Mouse (Mus musculus): ENCODE results near the gene Dapk2. TPM values are rescaled to one million over a fixed set of nuclear protein-coding genes. Genes with fewer than 3 reads are reported as not detected.
A peak's percentile ranks its signal among the peaks of the same experiment; 100 is the strongest.
"Not testable (repeated sequence)": the region's sequence is repeated elsewhere in the genome, so short reads cannot be mapped to it uniquely, and the experiment has no call there.

The Dapk2 gene
- polyA plus RNA-seq, 1 experiment from 2014 or later: 6.0 TPM

GRCm38 (mm10) chr9:66281501-66281951 lies 123.5 kb downstream of the Dapk2 start:
- Histone ChIP-seq H3K9me3 (no peaks in the 10 kb centered on the region), H3K36me3 (no peaks in the 10 kb centered on the region), H3K9ac (no peak overlapping the region), H3K27me3 (no peaks in the 10 kb centered on the region), H3K27ac (no peak overlapping the region), H3K4me1 (peaks cover 12% of the 10 kb centered on the region), H3K4me3 (no peak overlapping the region), H3K4me2 (replicated peaks) (no peak overlapping the region)
- no peak for ATAC-seq (ENCODE audit: insufficient number of reproducible peaks, insufficient read depth, low FRiP score, low TSS enrichment)
- 68% methylated on average over 9 of the region's 9 CpGs for WGBS

GRCm38 (mm10) chr9:66282582-66282981 lies 124.6 kb downstream of the Dapk2 start:
- Histone ChIP-seq H3K4me1 (peaks cover 4% of the 10 kb centered on the region; the same call in 1 of the 2 replicates), H3K9ac (no peak overlapping the region), H3K4me2 (replicated peaks) (no peak overlapping the region), H3K36me3 (no peaks in the 10 kb centered on the region), H3K4me3 (no peak overlapping the region), H3K9me3 (no peaks in the 10 kb centered on the region), H3K27ac (no peak overlapping the region), H3K27me3 (no peaks in the 10 kb centered on the region)
- no peak for ATAC-seq (ENCODE audit: insufficient number of reproducible peaks, insufficient read depth, low FRiP score, low TSS enrichment)
- 88% methylated on average over 1 of the region's 1 CpGs for WGBS

- no peak overlapping the region for H3K4me2 ChIP-seq (replicated peaks)
- no peak for ATAC-seq (ENCODE audit: insufficient number of reproducible peaks, insufficient read depth, low FRiP score, low TSS enrichment)
- peaks cover 4% of the 10 kb centered on the region; the same call in 1 of the 2 replicates for H3K4me1 ChIP-seq
- no peak overlapping the region for H3K9ac ChIP-seq
- H3K27ac ChIP-seq: no peak overlapping the region
- H3K36me3 ChIP-seq: no peaks in the 10 kb centered on the region
- H3K27me3 ChIP-seq: no peaks in the 10 kb centered on the region
- H3K4me3 ChIP-seq: no peak overlapping the region
- H3K9me3 ChIP-seq: no peaks in the 10 kb centered on the region
- WGBS: 27% methylated on average over 2 of the region's 2 CpGs
Measured at GRCm38 (mm10) chr9:66283565-66284203, 125.7 kb downstream of the Dapk2 start.

DNA sequence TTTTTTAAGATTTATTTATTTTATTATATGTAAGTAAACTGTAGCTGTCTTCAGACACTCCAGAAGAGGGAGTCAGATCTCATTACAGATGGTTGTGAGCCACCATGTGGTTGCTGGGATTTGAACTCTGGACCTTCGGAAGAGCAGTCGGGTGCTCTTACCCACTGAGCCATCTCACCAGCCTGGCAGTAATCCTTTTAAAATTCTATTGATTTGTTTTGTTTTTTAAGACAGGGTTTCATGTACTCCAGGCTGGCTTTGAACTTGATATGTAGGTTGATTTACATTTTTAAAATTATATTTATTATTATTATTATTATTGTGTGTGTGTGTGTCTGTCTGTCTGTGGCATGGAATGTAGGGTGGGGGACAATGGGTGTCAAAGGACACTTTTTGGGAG lies 127.2 kb downstream of the Dapk2 start:
- WGBS: 90% methylated on average over 2 of the region's 2 CpGs
- not testable (repeated sequence) for H3K9ac ChIP-seq; H3K4me2 ChIP-seq (replicated peaks); H3K4me1 ChIP-seq; H3K27ac ChIP-seq; H3K4me3 ChIP-seq; H3K9me3 ChIP-seq; H3K36me3 ChIP-seq; H3K27me3 ChIP-seq; ATAC-seq (ENCODE audit: insufficient number of reproducible peaks, insufficient read depth, low FRiP score, low TSS enrichment)

GRCm38 (mm10) chr9:66285901-66286300 lies 127.9 kb downstream of the Dapk2 start:
- Histone ChIP-seq H3K9me3 (no peaks in the 10 kb centered on the region), H3K27me3 (no peaks in the 10 kb centered on the region), H3K27ac (no peak overlapping the region), H3K9ac (no peak overlapping the region), H3K36me3 (no peaks in the 10 kb centered on the region), H3K4me1 (peaks cover 4% of the 10 kb centered on the region; the same call in 1 of the 2 replicates), H3K4me3 (no peak overlapping the region), H3K4me2 (replicated peaks) (no peak overlapping the region)
- ATAC-seq (ENCODE audit: insufficient number of reproducible peaks, insufficient read depth, low FRiP score, low TSS enrichment): no peak
- 25% methylated on average over 7 of the region's 7 CpGs for WGBS

GRCm38 (mm10) chr9:66290727-66291126 lies 132.7 kb downstream of the Dapk2 start:
- Histone ChIP-seq H3K4me1 (peaks cover 8% of the 10 kb centered on the region; the same call in 1 of the 2 replicates), H3K4me2 (replicated peaks) (no peak overlapping the region), H3K9me3 (no peaks in the 10 kb centered on the region), H3K9ac (no peak overlapping the region), H3K27me3 (no peaks in the 10 kb centered on the region), H3K27ac (no peak overlapping the region), H3K4me3 (no peak overlapping the region), H3K36me3 (no peaks in the 10 kb centered on the region)
- WGBS: 77% methylated on average over 2 of the region's 2 CpGs
- ATAC-seq (ENCODE audit: insufficient number of reproducible peaks, insufficient read depth, low FRiP score, low TSS enrichment): no peak

- 84% methylated on average over 2 of the region's 2 CpGs for WGBS
- H3K27me3 ChIP-seq: no peaks in the 10 kb centered on the region
- H3K36me3 ChIP-seq: no peaks in the 10 kb centered on the region
- no peak overlapping the region for H3K4me3 ChIP-seq
- H3K9ac ChIP-seq: no peak overlapping the region
- H3K9me3 ChIP-seq: no peaks in the 10 kb centered on the region
- no peak overlapping the region for H3K4me2 ChIP-seq (replicated peaks)
- H3K4me1 ChIP-seq: peaks cover 5% of the 10 kb centered on the region; the same call in 1 of the 2 replicates
- no peak for ATAC-seq (ENCODE audit: insufficient number of reproducible peaks, insufficient read depth, low FRiP score, low TSS enrichment)
- H3K27ac ChIP-seq: no peak overlapping the region
Measured at GRCm38 (mm10) chr9:66293319-66293718, 135.3 kb downstream of the Dapk2 start.

DNA sequence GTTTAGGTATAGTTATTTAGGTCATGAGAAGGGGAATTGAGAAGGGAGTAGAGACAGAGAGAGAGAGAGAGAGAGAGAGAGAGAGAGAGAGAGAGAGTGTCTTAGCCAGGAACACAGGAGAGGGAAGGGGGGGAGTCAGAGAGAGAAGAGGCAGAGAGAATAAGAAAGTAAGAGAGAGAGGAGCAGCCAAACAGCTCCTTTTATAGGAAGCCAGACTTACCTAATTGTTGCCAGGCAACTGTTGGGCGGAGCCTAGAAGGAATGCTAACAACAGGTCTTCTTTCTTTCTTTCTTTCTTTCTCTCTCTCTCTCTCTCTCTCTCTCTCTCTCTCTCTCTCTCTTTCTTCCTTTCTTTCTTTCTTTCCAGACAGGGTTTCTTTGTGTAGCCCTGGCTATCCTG lies 136.2 kb downstream of the Dapk2 start:
- Histone ChIP-seq H3K4me1 (peaks cover 5% of the 10 kb centered on the region; the same call in 1 of the 2 replicates), H3K36me3 (no peaks in the 10 kb centered on the region)
- 71% methylated on average over 1 of the region's 1 CpGs for WGBS

GRCm38 (mm10) chr9:66294980-66295410 lies 137.0 kb downstream of the Dapk2 start:
- no peak overlapping the region for H3K4me3 ChIP-seq
- H3K27ac ChIP-seq: 0 out of 2 replicates have a peak overlapping the region, but pooled peaks have one; percentile 9
- H3K9ac ChIP-seq: no peak overlapping the region
- ATAC-seq (ENCODE audit: insufficient number of reproducible peaks, insufficient read depth, low FRiP score, low TSS enrichment): no peak
- no peaks in the 10 kb centered on the region for H3K27me3 ChIP-seq
- no peak overlapping the region for H3K4me2 ChIP-seq (replicated peaks)
- H3K9me3 ChIP-seq: no peaks in the 10 kb centered on the region
- no peaks in the 10 kb centered on the region for H3K36me3 ChIP-seq
- 8% methylated on average over 3 of the region's 3 CpGs for WGBS
- peaks cover 5% of the 10 kb centered on the region; the same call in 1 of the 2 replicates for H3K4me1 ChIP-seq

More for the DNA sequence above, 136.2 kb downstream of the Dapk2 start:
- Histone ChIP-seq H3K9ac (no peak overlapping the region), H3K4me3 (no peak overlapping the region), H3K4me2 (replicated peaks) (no peak overlapping the region), H3K27ac (no peak overlapping the region), H3K9me3 (no peaks in the 10 kb centered on the region), H3K27me3 (no peaks in the 10 kb centered on the region)
- ATAC-seq (ENCODE audit: insufficient number of reproducible peaks, insufficient read depth, low FRiP score, low TSS enrichment): no peak

DNA sequence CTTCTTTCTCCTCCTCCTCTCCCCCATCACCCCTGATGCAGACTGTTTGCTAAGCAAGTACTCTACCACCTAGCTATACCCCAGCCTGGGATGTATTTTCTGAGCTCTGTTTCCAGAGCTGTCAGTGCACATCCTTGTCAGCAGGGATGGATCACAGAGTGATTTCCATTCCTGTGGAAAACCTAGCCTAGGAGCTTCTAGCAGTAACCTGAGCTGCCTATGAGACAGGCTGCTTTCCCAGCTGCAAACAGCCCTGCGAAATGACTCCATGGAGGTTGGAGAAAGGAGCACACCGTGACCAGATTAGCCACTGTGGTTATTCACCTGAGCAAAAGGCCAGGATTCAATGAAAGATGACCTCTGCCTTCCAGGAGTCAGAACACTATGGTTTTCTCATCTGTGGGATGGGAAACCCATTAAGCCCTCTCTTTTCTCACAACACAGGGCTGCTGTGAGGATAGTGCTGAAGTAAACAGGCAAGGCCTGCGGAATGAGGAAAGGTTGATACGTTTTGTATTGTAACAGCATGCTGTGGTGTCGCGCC lies 137.6 kb downstream of the Dapk2 start:
- no peaks in the 10 kb centered on the region for H3K36me3 ChIP-seq
- 63% methylated on average over 6 of the region's 6 CpGs for WGBS
- no peak overlapping the region for H3K9ac ChIP-seq

GRCm38 (mm10) chr9:66298783-66299182 lies 140.8 kb downstream of the Dapk2 start:
- no peak overlapping the region for H3K4me2 ChIP-seq (replicated peaks)
- H3K27ac ChIP-seq: no peak overlapping the region
- ATAC-seq (ENCODE audit: insufficient number of reproducible peaks, insufficient read depth, low FRiP score, low TSS enrichment): no peak
- H3K4me1 ChIP-seq: peaks cover 5% of the 10 kb centered on the region; the same call in 1 of the 2 replicates
- no peaks in the 10 kb centered on the region for H3K27me3 ChIP-seq
- no peak overlapping the region for H3K9ac ChIP-seq
- no peaks in the 10 kb centered on the region for H3K9me3 ChIP-seq
- 85% methylated on average over 4 of the region's 4 CpGs for WGBS
- H3K4me3 ChIP-seq: no peak overlapping the region
- no peaks in the 10 kb centered on the region for H3K36me3 ChIP-seq

More for the DNA sequence above, 137.6 kb downstream of the Dapk2 start:
- H3K4me2 ChIP-seq (replicated peaks): no peak overlapping the region
- H3K27me3 ChIP-seq: no peaks in the 10 kb centered on the region
- no peaks in the 10 kb centered on the region for H3K9me3 ChIP-seq
- H3K4me3 ChIP-seq: no peak overlapping the region
- no peak for ATAC-seq (ENCODE audit: insufficient number of reproducible peaks, insufficient read depth, low FRiP score, low TSS enrichment)
- H3K27ac ChIP-seq: no peak overlapping the region
- peaks cover 5% of the 10 kb centered on the region; the same call in 1 of the 2 replicates for H3K4me1 ChIP-seq

- H3K27me3 ChIP-seq: no peaks in the 10 kb centered on the region
- H3K9me3 ChIP-seq: no peaks in the 10 kb centered on the region
- H3K36me3 ChIP-seq: no peaks in the 10 kb centered on the region
- no peak overlapping the region for H3K27ac ChIP-seq
- WGBS: 91% methylated on average over 2 of the region's 2 CpGs
- H3K4me2 ChIP-seq (replicated peaks): no peak overlapping the region
- no peak for ATAC-seq (ENCODE audit: insufficient number of reproducible peaks, insufficient read depth, low FRiP score, low TSS enrichment)
- H3K9ac ChIP-seq: no peak overlapping the region
- H3K4me3 ChIP-seq: no peak overlapping the region
- H3K4me1 ChIP-seq: peaks cover under 1% of the 10 kb centered on the region
Measured at GRCm38 (mm10) chr9:66300448-66301027, 142.5 kb downstream of the Dapk2 start.
